Mouse (Mus musculus) midbrain, embryonic 16.5 days (tissue): ENCODE results near the gene Acsl5. TPM values are rescaled to one million over a fixed set of nuclear protein-coding genes. Genes with fewer than 3 reads are reported as not detected.

ENCODE experiments used
- ATAC-seq: fragments of 200-750 bp; cut with Nextera tagmentation; 2 replicates; pipeline ENCODE4 v1.8.0; 2017; ENCODE audit warnings: moderate TSS enrichment
- H3K27ac ChIP-seq: fragments of 300-500 bp; sonication (generic); 2 replicates; pipeline ENCODE4 v1.5.1; 2014; ENCODE audit warnings: mild to moderate bottlenecking, low read length, mixed read lengths
- H3K27me3 ChIP-seq: fragments of 300-500 bp; sonication (generic); 2 replicates; pipeline ENCODE4 v1.6.1; 2014; ENCODE audit warnings: low read depth, low read length, mixed read lengths; ENCODE audit not compliant: control insufficient read depth, insufficient read depth
- H3K36me3 ChIP-seq: fragments of 300-500 bp; sonication (generic); 2 replicates; pipeline ENCODE4 v1.6.1; 2014; ENCODE audit warnings: mild to moderate bottlenecking, low read length, moderate library complexity, mixed read lengths; ENCODE audit not compliant: control insufficient read depth, insufficient read depth
- H3K4me1 ChIP-seq: fragments of 300-500 bp; sonication (generic); 2 replicates; pipeline ENCODE4 v1.6.1; 2014; ENCODE audit warnings: mild to moderate bottlenecking, low read length, mixed read lengths; ENCODE audit not compliant: control insufficient read depth, insufficient read depth
- H3K4me2 ChIP-seq: fragments of 300-500 bp; sonication (generic); 2 replicates; pipeline ENCODE4 v1.6.1; 2014; ENCODE audit warnings: mild to moderate bottlenecking, low read length, mixed read lengths
- H3K4me3 ChIP-seq: fragments of 300-500 bp; sonication (generic); 2 replicates; pipeline ENCODE4 v1.5.1; 2014; ENCODE audit warnings: low read depth, mild to moderate bottlenecking, low read length, moderate library complexity, mixed read lengths
- H3K9ac ChIP-seq: fragments of 300-500 bp; sonication (generic); 2 replicates; pipeline ENCODE4 v1.6.1; 2014; ENCODE audit warnings: low read depth, low read length, mixed read lengths
- H3K9me3 ChIP-seq: fragments of 300-500 bp; sonication (generic); replicated peaks from 2 replicates; pipeline ENCODE4 v1.6.1; 2014; ENCODE audit warnings: mild to moderate bottlenecking, low read length, mixed read lengths; ENCODE audit not compliant: control insufficient read depth, poor library complexity, severe bottlenecking
- WGBS: fragments of 180-500 bp; shearing (Covaris S2); extraction: QIAGEN DNeasy Blood & Tissue Kit; methylation state at CpG from one replicate; pipeline ENCODE4 v1.1.7; 2014; 5-methylcytosine and 5-hydroxymethylcytosine counted together
- polyA plus RNA-seq: library from polyadenylated mRNA; unstranded; fragments of >200 nt; fragmentation: Nextera tagmentation; extraction: Ambion mirVana; gene quantifications from 2 replicates; pipeline ENCODE4 v1.2.1, GENCODE M21; 2015

Acsl5 gene
- polyA plus RNA-seq, 1 experiment from 2014 or later = 14.7 TPM

DNA sequence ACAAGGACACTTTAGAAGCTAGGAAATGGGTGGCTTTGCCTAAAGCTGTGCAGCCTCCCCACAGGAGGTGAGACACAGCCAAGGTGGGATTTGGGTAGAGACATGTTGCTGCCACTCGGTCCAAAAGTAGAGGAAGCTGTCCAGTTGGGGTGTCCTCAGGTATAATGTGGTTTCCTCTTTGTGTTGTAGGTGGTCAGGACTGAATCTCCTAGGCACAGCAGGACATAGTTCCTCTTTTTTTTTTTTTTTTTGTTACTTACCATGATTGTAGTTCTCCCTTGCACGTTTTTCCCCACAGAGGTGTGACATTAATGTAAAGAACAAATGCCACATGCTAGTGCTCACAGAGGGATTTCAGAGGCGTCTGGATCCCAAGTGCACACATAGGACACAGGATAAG, 13.5 kb downstream of the Acsl5 start:
- H3K9me3 ChIP-seq = no peaks in the 10 kb centered on the region
- H3K4me2 ChIP-seq = no peak overlapping the region
- ATAC-seq = no peak
- H3K36me3 ChIP-seq = no peaks in the 10 kb centered on the region
- H3K9ac ChIP-seq = no peak overlapping the region
- no peaks in the 10 kb centered on the region for H3K27me3 ChIP-seq
- no peak overlapping the region for H3K4me3 ChIP-seq
- no peaks in the 10 kb centered on the region for H3K4me1 ChIP-seq
- H3K27ac ChIP-seq = no peak overlapping the region
- WGBS = 69% methylated on average over 3 of the region's 3 CpGs

DNA sequence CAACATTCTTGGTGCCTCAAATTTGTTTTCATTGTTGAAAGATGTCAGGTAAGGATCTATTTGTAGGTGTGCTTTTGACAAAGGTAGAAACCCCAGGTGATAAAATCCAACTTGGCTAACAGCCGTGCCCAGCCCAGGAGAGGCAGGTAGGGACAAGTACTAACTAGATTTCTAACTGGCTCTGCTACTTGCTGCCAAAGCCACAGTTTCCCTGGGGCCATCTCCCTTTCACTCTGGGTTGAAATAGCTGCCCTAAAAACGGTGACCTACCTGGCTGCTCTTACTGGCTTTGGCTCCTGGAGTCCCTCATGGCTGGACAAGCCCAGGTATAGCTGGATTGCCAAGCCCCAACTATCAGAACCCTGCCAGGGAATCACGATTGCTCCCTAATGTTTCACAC, 15.0 kb downstream of the Acsl5 start:
- no peak overlapping the region for H3K27ac ChIP-seq
- WGBS = 85% methylated on average over 3 of the region's 3 CpGs
- H3K27me3 ChIP-seq = no peaks in the 10 kb centered on the region
- no peak overlapping the region for H3K4me2 ChIP-seq
- H3K36me3 ChIP-seq = no peaks in the 10 kb centered on the region
- H3K9ac ChIP-seq = no peak overlapping the region
- no peak overlapping the region for H3K4me3 ChIP-seq
- no peak for ATAC-seq
- no peaks in the 10 kb centered on the region for H3K9me3 ChIP-seq
- no peaks in the 10 kb centered on the region for H3K4me1 ChIP-seq

DNA sequence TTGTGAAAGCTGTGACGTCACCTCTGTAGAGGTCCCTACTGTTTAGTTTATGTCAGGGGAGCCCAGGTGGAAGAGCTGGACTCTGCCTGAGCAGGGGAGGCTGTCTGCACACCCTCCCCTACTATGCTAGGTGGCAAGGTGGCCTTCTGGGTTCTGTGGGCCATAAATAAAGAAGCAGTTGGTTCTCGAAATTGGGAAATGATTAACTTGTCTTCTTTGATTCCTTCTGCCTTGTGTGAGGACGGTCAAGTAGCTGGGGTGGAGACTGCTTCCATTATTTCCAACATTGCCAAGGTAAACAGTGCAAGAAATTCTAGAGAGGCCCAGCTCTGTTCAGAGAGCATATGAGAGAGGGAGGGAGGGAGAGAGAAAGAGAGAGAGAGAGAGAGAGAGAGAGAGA, 16.4 kb downstream of the Acsl5 start:
- Histone ChIP-seq H3K36me3 (no peaks in the 10 kb centered on the region), H3K9me3 (no peaks in the 10 kb centered on the region), H3K4me2 (no peak overlapping the region), H3K4me3 (no peak overlapping the region), H3K4me1 (no peaks in the 10 kb centered on the region), H3K27me3 (no peaks in the 10 kb centered on the region), H3K9ac (no peak overlapping the region), H3K27ac (no peak overlapping the region)
- WGBS = 82% methylated on average over 3 of the region's 3 CpGs
- no peak for ATAC-seq

DNA sequence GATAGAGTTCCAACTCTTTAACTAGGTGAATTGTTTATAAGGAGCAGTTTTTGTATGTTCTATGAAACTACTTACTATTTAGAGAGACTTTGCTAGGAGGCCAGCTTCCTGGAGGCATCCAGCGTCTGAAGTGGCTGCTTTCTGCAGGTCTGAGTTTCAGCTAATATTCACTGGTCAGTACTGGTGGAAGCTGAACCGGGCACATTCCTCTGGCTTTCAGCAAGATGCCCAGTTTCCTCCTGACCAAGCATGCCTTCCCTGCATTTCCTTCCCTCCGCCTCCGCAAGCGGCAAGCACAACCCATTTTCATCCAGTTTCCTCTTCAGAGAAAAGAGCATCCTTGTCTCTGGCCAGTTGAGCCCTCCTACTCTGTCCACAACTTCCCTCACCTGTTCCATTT, 17.3 kb downstream of the Acsl5 start:
- H3K4me2 ChIP-seq = no peak overlapping the region
- H3K9me3 ChIP-seq = no peaks in the 10 kb centered on the region
- no peaks in the 10 kb centered on the region for H3K36me3 ChIP-seq
- no peak overlapping the region for H3K27ac ChIP-seq
- H3K9ac ChIP-seq = no peak overlapping the region
- H3K4me1 ChIP-seq = no peaks in the 10 kb centered on the region
- H3K4me3 ChIP-seq = no peak overlapping the region
- WGBS = 89% methylated on average over 5 of the region's 5 CpGs
- H3K27me3 ChIP-seq = no peaks in the 10 kb centered on the region
- ATAC-seq = no peak

DNA sequence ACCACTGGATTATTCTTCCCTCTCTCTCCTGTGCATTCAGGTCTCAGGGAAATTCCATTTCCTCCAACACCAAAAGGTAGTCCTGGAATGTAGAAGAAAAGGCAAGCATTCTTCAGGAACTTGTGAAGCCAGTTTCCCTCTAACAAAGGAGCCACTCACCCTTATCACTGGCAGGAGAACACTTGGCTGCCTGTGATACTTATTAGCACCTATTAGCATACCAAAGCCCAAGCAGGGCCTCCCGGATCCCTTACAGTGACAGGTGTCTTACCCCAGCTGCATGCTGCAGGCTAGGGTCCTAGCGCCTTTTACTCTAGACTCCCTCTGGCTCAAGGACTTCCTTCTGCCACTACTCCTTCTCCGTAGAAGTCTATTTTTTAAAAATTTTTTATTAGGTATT, 19.7 kb downstream of the Acsl5 start:
- ATAC-seq = no peak
- Histone ChIP-seq H3K9ac (no peak overlapping the region), H3K4me3 (no peak overlapping the region), H3K27me3 (no peaks in the 10 kb centered on the region), H3K27ac (no peak overlapping the region), H3K4me2 (no peak overlapping the region), H3K36me3 (no peaks in the 10 kb centered on the region), H3K9me3 (no peaks in the 10 kb centered on the region), H3K4me1 (no peaks in the 10 kb centered on the region)
- 21% methylated on average over 3 of the region's 3 CpGs for WGBS

DNA sequence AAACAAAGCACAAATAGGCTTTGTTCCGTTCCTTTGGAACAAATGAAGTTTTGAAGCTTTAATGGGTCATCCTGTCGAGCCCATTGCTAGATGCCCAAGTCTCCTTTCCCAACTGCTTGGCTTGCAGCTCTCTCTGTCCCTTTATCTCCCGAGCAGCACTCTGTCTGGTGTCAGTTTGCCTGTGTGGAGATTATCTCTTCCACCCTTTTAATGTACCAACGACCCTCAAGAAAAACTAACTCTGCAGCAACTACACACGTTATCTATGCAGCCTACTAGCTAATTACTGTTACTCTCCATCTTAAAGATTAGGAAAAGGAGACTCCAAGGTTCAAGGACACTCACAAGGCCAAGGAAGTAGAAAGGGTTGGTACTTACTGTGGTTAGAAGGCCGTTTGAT, 21.6 kb downstream of the Acsl5 start:
- Histone ChIP-seq H3K9me3 (no peaks in the 10 kb centered on the region), H3K27ac (no peak overlapping the region), H3K4me1 (no peaks in the 10 kb centered on the region), H3K27me3 (no peaks in the 10 kb centered on the region), H3K36me3 (no peaks in the 10 kb centered on the region), H3K4me3 (no peak overlapping the region), H3K9ac (no peak overlapping the region), H3K4me2 (no peak overlapping the region)
- WGBS = 79% methylated on average over 6 of the region's 6 CpGs
- ATAC-seq = no peak

DNA sequence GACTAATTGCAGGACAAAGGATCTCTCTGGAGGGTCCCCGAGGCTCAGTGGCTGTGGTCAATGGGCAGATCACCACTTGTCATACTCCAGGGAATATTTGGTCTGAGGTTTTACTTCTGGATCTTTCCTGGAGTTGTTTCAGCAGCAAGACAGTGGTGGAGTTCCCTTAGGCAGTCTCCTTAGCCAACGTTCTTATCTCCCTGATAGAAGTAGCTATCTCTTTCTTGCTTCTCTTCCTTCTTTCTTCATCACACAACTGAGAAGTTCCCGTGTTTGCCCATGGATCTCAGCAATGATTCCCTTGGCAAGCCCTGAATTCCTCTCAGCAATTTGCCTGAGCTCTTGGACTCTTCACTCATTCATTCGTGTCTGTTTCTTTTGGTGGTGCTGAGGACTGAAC, 24.4 kb downstream of the Acsl5 start:
- WGBS = 89% methylated on average over 4 of the region's 4 CpGs
- H3K9me3 ChIP-seq = no peaks in the 10 kb centered on the region

DNA sequence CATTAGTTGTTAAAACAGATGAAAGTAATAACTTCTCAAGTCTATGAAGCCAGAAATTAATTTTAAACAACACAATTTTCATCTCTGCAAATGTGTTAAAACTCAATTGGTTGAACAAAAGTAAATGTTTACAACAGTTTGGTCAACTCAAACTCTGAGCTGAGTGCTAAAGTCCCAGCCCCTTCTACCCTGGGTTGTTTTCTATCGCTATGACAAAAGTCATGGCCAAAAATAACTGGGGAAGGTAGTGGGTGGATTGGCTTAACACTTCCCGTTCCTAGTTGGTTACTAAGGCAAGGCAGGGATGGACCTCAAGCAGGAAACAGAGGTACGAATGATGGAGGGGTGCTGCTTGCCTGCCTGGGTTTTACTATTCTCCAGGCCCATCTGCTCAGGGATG, 25.0 kb downstream of the Acsl5 start:
- H3K4me1 ChIP-seq = no peaks in the 10 kb centered on the region
- ATAC-seq = no peak
- H3K36me3 ChIP-seq = no peaks in the 10 kb centered on the region
- WGBS = 89% methylated on average over 3 of the region's 3 CpGs
- H3K4me3 ChIP-seq = no peak overlapping the region
- no peak overlapping the region for H3K9ac ChIP-seq
- H3K9me3 ChIP-seq = no peaks in the 10 kb centered on the region
- H3K27ac ChIP-seq = no peak overlapping the region
- H3K27me3 ChIP-seq = no peaks in the 10 kb centered on the region
- H3K4me2 ChIP-seq = no peak overlapping the region

More for the DNA sequence above, 24.4 kb downstream of the Acsl5 start:
- Histone ChIP-seq H3K36me3 (no peaks in the 10 kb centered on the region), H3K27ac (no peak overlapping the region), H3K9ac (no peak overlapping the region), H3K4me3 (no peak overlapping the region), H3K27me3 (no peaks in the 10 kb centered on the region), H3K4me1 (no peaks in the 10 kb centered on the region), H3K4me2 (no peak overlapping the region)
- ATAC-seq = no peak

DNA sequence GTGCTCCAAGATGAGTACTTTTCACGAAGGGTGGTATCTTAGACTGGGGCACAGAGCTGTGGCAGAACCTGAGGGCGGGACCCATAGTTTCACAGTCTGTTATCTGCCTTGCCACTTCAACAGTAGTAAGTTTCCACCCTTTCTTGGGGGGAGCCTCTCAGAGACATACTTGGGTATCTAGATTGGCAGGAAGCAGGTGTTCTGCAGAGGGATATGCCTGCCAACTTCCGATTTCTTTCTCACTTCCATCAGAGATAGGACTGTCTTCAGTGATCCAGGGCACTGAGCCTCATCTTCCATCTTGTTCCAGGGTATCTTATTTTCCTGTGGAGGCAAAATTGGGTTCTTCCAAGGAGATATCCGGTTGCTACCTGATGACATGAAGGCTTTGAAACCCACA, 32.4 kb downstream of the Acsl5 start:
- Histone ChIP-seq H3K9me3 (no peaks in the 10 kb centered on the region), H3K4me1 (no peaks in the 10 kb centered on the region), H3K27me3 (no peaks in the 10 kb centered on the region), H3K4me3 (no peak overlapping the region), H3K4me2 (no peak overlapping the region), H3K9ac (no peak overlapping the region), H3K27ac (no peak overlapping the region), H3K36me3 (peaks cover 5% of the 10 kb centered on the region; the same call in 1 of the 2 replicates)
- no peak for ATAC-seq
- WGBS = 94% methylated on average over 4 of the region's 4 CpGs

DNA sequence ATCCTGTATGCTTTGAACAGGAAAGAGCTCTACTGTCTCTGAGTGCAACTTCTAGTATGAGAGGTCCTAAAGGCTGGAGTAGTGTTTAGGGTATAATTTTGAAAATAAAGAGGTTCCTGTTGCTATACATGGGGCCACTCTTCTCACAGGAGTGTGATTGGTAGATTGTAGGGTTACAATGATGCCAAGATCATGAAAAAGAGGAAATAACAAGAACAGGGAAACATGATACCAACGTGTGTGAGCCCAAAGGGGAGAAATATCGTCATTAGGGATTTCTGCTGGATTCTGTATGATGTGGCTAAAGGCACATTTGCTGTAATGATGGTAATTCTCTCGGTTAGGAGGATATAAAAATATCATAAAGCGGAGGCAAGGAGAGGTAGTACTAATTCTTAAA, 34.3 kb downstream of the Acsl5 start:
- Histone ChIP-seq H3K27ac (no peak overlapping the region), H3K4me3 (no peak overlapping the region), H3K9ac (no peak overlapping the region), H3K27me3 (no peaks in the 10 kb centered on the region), H3K4me2 (no peak overlapping the region), H3K4me1 (no peaks in the 10 kb centered on the region), H3K36me3 (peaks cover 5% of the 10 kb centered on the region; the same call in 1 of the 2 replicates), H3K9me3 (no peaks in the 10 kb centered on the region)
- ATAC-seq = no peak
- 88% methylated on average over 4 of the region's 4 CpGs for WGBS
